Mouse (Mus musculus): ENCODE results near the gene Abo.

The Abo gene

DNA sequence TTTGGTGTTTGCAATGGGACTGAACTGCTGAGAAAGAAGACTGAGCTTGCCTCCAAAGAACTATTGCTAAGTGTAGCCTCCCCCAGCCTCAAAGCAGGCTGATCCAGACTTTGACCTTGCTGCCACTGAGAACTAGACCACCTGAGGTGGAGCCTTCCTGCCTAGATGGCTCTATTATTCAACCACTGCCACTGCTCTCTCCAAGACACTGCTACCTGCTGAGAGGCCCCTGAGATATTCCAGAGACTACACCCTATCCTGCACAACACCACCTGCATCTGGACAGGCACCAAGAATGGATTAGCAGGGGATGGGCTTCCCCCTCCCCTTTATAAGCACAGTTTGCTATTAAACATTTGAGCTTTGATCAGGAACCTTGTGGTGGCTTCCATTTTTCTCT lies 13.8 kb upstream of the Abo start:
- ATAC-seq (ENCODE audit: insufficient number of reproducible peaks, low FRiP score, low TSS enrichment), result no peak

GRCm38 (mm10) chr2:26870666-26871065 lies 5.9 kb upstream of the Abo start:
- no peak for ATAC-seq (ENCODE audit: insufficient number of reproducible peaks, low FRiP score, low TSS enrichment)

DNA sequence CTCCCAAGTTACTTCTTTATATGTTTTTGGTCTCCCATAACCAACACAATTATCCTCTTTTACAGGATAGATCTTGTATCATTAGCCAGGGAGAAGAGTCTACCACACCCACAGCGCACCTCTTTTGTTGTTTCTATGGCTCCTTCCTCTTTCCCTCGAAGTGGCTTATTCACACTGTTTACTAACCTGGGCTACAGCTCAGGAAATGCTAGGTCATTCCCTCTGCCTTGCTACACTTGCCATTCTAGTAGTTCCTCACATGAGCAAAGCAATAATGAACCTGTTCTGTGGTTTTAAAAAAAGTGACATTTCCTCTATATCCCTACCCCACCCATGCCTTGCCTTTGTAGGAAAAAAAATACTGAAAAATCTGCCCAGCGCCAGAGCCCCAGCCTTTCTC lies 1.9 kb downstream of the Abo start:
- ATAC-seq (ENCODE audit: insufficient number of reproducible peaks, low FRiP score, low TSS enrichment), result no peak

DNA sequence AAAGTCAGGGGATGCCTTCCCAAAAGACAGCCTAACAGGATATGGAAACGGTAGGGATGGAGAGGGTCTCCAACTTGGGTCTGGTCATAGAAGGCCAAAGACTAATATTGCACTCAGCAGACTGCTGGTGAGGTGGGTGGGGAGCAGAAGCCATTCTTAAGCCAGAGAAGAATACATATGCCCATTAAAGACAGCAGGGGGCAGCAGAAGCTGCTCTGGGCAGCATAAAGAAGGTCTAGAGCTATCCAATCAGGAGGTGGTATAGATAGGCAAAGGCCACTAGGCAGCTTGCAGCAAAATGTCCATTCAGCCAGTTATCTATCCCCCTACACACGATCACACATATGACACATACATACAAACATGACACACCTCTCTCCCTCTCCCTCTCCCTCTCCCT lies 17.1 kb downstream of the Abo start:
- ATAC-seq (ENCODE audit: insufficient number of reproducible peaks, low FRiP score, low TSS enrichment), result no peak

DNA sequence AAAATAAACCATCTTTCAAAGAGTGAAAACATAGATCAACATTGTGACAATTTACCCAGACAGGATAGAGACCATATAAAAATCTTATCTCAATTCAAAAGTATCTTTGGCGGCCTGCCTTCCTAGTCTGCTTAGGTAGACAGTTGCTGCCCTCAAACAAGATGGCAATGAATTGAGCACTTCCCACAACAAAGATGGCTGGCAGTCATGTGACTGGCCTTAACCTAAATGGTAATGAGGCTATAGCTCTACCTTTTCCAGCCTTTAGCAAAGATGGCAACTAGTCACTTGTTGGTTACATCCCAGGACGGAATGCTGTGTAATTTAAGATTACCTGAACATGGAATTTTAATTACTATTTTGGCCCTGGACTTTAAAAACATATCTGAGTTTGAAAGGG lies 32.3 kb downstream of the Abo start:
- no peak for ATAC-seq (ENCODE audit: insufficient number of reproducible peaks, low FRiP score, low TSS enrichment)

GRCm38 (mm10) chr2:26828047-26828446 lies 36.7 kb downstream of the Abo start:
- ATAC-seq (ENCODE audit: insufficient number of reproducible peaks, low FRiP score, low TSS enrichment), result no peak

GRCm38 (mm10) chr2:26827261-26827975 lies 37.4 kb downstream of the Abo start:
- ATAC-seq (ENCODE audit: insufficient number of reproducible peaks, low FRiP score, low TSS enrichment), result no peak

Measured in cerebellum, adult (tissue).